Mouse (Mus musculus) forelimb bud, embryonic 11.5 days (tissue): ENCODE data around the gene Gamt.
"Not testable (repeated sequence)": the region's sequence is repeated elsewhere in the genome, so short reads cannot be mapped to it uniquely, and the experiment has no call there.

ENCODE experiments used
- DNase-seq: peaks from one replicate; pipeline ENCODE4 v3.0.0-alpha.2; 2012; ENCODE audit warnings: low read depth, low spot score

The Gamt gene

GRCm38 (mm10) chr10:80227877-80228775 is 32.7 kb downstream of the Gamt start:
- no peak for DNase-seq

GRCm38 (mm10) chr10:80227166-80227539 is 33.7 kb downstream of the Gamt start:
- no peak for DNase-seq

GRCm38 (mm10) chr10:80226416-80227165 is 34.2 kb downstream of the Gamt start, which contains the start of gene Mum1:
Gene Mum1, plus strand, starts transcription at chr10:80226434.
- DNase-seq, result peak; percentile 98

GRCm38 (mm10) chr10:80226071-80226415 is 34.8 kb downstream of the Gamt start:
- DNase-seq, result no peak

GRCm38 (mm10) chr10:80223137-80223536 is 37.7 kb downstream of the Gamt start:
- DNase-seq, result not testable (repeated sequence)

- DNase-seq, result no peak
Observed at GRCm38 (mm10) chr10:80220676-80221075, 40.1 kb downstream of the Gamt start.

GRCm38 (mm10) chr10:80215048-80215772 is 45.6 kb downstream of the Gamt start:
- no peak for DNase-seq

- DNase-seq, result not testable (repeated sequence)
Observed at GRCm38 (mm10) chr10:80211547-80212103, 49.2 kb downstream of the Gamt start.

- no peak for DNase-seq
Observed at GRCm38 (mm10) chr10:80208841-80209371, 51.9 kb downstream of the Gamt start.

GRCm38 (mm10) chr10:80208248-80208647 is 52.6 kb downstream of the Gamt start:
- DNase-seq, result no peak
